Mouse (Mus musculus) forebrain, embryonic 14.5 days (tissue): ENCODE data around the gene Dok3. TPM values are rescaled to one million over a fixed set of nuclear protein-coding genes. Genes with fewer than 3 reads are reported as not detected.

Experiments used
- ATAC-seq: fragments of 200-750 bp; cut with Nextera tagmentation; 2 replicates; pipeline ENCODE4 v1.8.0; 2017; ENCODE audit warnings: mild to moderate bottlenecking, moderate library complexity
- DNase-seq: peaks from one replicate; pipeline ENCODE4 v3.0.0-alpha.2; 2015; ENCODE audit warnings: low spot score
- H3K27ac ChIP-seq: fragments of 300-500 bp; sonication (generic); 2 replicates; pipeline ENCODE4 v1.5.1; 2014; ENCODE audit warnings: low read depth, mild to moderate bottlenecking, control low read depth, low read length, moderate library complexity
- H3K27me3 ChIP-seq: fragments of 300-500 bp; sonication (generic); replicated peaks from 2 replicates; pipeline ENCODE4 v1.6.1; 2014; ENCODE audit warnings: low read length, control low read depth, mixed read lengths; ENCODE audit not compliant: control insufficient read depth, insufficient read depth
- H3K36me3 ChIP-seq: fragments of 300-500 bp; sonication (generic); 2 replicates; pipeline ENCODE4 v1.6.1; 2014; ENCODE audit warnings: low read length, control low read depth; ENCODE audit not compliant: control insufficient read depth, insufficient read depth
- H3K4me1 ChIP-seq: fragments of 300-500 bp; sonication (generic); 2 replicates; pipeline ENCODE4 v1.6.1; 2014; ENCODE audit warnings: antibody characterized with exemption, low read length, control low read depth; ENCODE audit not compliant: control insufficient read depth, insufficient read depth
- H3K4me2 ChIP-seq: fragments of 300-500 bp; sonication (generic); 2 replicates; pipeline ENCODE4 v1.6.1; 2014; ENCODE audit warnings: mild to moderate bottlenecking, control low read depth, low read length
- H3K4me3 ChIP-seq: fragments of 300-500 bp; sonication (generic); 2 replicates; pipeline ENCODE4 v1.5.1; 2014; ENCODE audit warnings: low read depth, low read length, control low read depth
- H3K9ac ChIP-seq: fragments of 300-500 bp; sonication (generic); 2 replicates; pipeline ENCODE4 v1.6.1; 2014; ENCODE audit warnings: mild to moderate bottlenecking, low read length, control low read depth, moderate library complexity
- H3K9me3 ChIP-seq: fragments of 300-500 bp; sonication (generic); replicated peaks from 2 replicates; pipeline ENCODE4 v1.6.1; 2016; ENCODE audit warnings: low read length, control low read depth, mixed read lengths; ENCODE audit not compliant: control insufficient read depth
- WGBS: fragments of 180-500 bp; shearing (Covaris S2); extraction: QIAGEN DNeasy Blood & Tissue Kit; methylation state at CpG from one replicate; pipeline ENCODE4 v1.1.7; 2014; 5-methylcytosine and 5-hydroxymethylcytosine counted together
- polyA plus RNA-seq: library from polyadenylated mRNA; unstranded; fragments of >200 nt; fragmentation: Nextera tagmentation; extraction: Ambion mirVana; gene quantifications from 2 replicates; pipeline ENCODE4 v1.2.1, GENCODE M21; 2014

The Dok3 gene
- polyA plus RNA-seq, 1 experiment from 2014 or later: 1.4 TPM

GRCm38 (mm10) chr13:55494257-55494656 is 34.8 kb downstream of the Dok3 start:
- 36% methylated on average over 2 of the region's 2 CpGs for WGBS
- H3K4me1 ChIP-seq: peaks cover 25% of the 10 kb centered on the region
- no peak overlapping the region for H3K4me3 ChIP-seq
- peak; percentile 18; the same call in 1 of the 2 replicates for ATAC-seq
- DNase-seq: no peak
- no peak overlapping the region; the same call in 1 of the 2 replicates for H3K9ac ChIP-seq
- H3K27me3 ChIP-seq: no peaks in the 10 kb centered on the region
- no peak overlapping the region for H3K4me2 ChIP-seq
- H3K36me3 ChIP-seq: peaks cover 9% of the 10 kb centered on the region; the same call in 1 of the 2 replicates
- H3K27ac ChIP-seq: no peak overlapping the region
- no peaks in the 10 kb centered on the region for H3K9me3 ChIP-seq

DNA sequence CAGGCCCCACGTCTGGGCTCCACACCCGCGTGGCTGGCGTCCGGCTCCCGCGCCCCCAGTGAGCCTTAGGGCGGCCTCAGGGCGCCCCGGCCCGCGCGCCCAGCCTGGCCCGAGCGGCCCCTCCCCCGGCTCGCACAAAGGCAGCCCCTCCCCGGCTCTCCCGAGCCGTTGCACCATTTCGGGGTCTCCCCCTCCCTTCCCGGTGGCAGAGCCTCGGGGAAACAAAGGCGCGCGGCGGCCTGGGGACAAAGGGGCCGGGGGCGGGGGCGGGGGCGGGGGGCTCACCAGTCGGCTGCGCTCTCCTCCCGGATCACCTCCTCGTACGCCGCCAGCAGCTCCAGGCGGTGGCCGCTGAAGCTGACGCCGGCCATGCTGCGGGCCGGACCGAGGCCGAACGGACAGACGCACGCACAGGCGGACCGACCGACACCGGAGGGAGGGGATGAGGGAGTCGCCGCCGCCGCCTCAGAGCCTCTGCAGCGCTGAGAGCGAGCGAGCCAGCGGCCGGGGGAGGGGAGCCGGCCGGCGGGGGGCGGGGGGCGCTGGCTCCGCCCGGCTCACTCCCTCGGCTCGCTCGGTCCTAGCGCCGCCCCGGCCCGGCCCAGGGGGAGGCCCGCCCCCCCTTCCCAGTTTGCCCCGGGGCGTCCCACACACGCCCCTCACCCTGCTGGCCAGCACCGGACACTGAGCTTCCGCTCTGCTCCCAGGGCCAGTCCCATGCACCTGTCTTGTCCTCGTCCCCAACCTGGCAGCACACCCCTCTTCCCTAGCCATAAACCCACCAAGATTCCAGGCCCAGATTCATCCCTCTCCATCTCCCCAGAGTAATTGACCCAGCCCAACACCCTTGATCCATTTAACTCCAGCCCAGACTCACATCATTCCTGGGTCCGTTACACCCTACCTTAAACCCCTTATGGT is 41.3 kb downstream of the Dok3 start, which contains the start of gene Dbn1:
Gene Dbn1, minus strand, starts transcription at position 534 of the 921 bp plus-strand sequence.
- ATAC-seq (peak; percentile 83), DNase-seq (peak; percentile 83)
- Histone ChIP-seq H3K4me3 (peak within 1 kb of the TSS; percentile 99), H3K4me2 (peak within 1 kb of the TSS; percentile 99), H3K9ac (peak within 1 kb of the TSS; percentile 100), H3K27me3 (no peaks in the 10 kb centered on the region), H3K9me3 (no peaks in the 10 kb centered on the region), H3K27ac (peak within 1 kb of the TSS; percentile 100), H3K36me3 (peaks cover 13% of the 10 kb centered on the region), H3K4me1 (peaks cover 38% of the 10 kb centered on the region)
- under 1% methylated on average over 48 of the region's 83 CpGs for WGBS

- DNase-seq (peak; percentile 68), ATAC-seq (peak; percentile 40)
- Histone ChIP-seq H3K9me3 (no peaks in the 10 kb centered on the region), H3K4me2 (peak overlapping the region; percentile 99), H3K36me3 (peaks cover 21% of the 10 kb centered on the region), H3K27me3 (no peaks in the 10 kb centered on the region), H3K4me3 (peak overlapping the region; percentile 99), H3K4me1 (peaks cover 38% of the 10 kb centered on the region), H3K27ac (peak overlapping the region; percentile 100), H3K9ac (peak overlapping the region; percentile 100)
- WGBS: under 1% methylated on average over 19 of the region's 29 CpGs
Measured at GRCm38 (mm10) chr13:55486916-55487577, 42.0 kb downstream of the Dok3 start.

GRCm38 (mm10) chr13:55486029-55486794 is 42.9 kb downstream of the Dok3 start:
- Histone ChIP-seq H3K36me3 (peaks cover 30% of the 10 kb centered on the region), H3K4me2 (peak overlapping the region; percentile 99), H3K9ac (peak overlapping the region; percentile 100), H3K4me3 (peak overlapping the region; percentile 99), H3K27me3 (no peaks in the 10 kb centered on the region), H3K27ac (peak overlapping the region; percentile 100), H3K9me3 (no peaks in the 10 kb centered on the region), H3K4me1 (peaks cover 38% of the 10 kb centered on the region)
- no peak for ATAC-seq
- DNase-seq: peak; percentile 55
- WGBS: 27% methylated on average over 14 of the region's 14 CpGs

GRCm38 (mm10) chr13:55484520-55485088 is 44.5 kb downstream of the Dok3 start:
- Histone ChIP-seq H3K27ac (peak overlapping the region; percentile 100), H3K4me1 (peaks cover 38% of the 10 kb centered on the region), H3K9me3 (no peaks in the 10 kb centered on the region), H3K9ac (peak overlapping the region; percentile 100), H3K27me3 (no peaks in the 10 kb centered on the region), H3K36me3 (peaks cover 46% of the 10 kb centered on the region), H3K4me3 (peak overlapping the region; percentile 99), H3K4me2 (peak overlapping the region; percentile 99)
- ATAC-seq: no peak
- DNase-seq: peak; percentile 52
- 13% methylated on average over 7 of the region's 7 CpGs for WGBS

DNA sequence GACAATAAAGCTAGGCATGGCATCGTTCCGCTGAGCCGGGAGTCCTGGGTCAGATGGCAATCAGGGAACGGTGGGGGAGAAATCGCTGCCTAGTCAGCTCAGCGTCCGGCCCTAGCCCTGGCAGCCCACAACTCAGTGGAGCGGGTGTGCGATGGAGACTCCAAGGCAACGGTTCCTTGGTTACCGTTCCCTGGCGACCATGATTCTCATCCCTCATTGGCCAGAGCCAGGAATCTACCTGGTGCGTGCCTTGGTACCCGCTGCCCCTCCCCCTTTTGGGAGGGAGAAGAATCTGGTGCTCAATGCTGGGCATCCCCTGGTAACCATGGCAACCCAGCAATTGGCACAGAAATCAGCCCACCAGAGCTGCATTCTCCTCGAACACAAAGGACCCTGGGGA is 45.5 kb downstream of the Dok3 start:
- H3K4me2 ChIP-seq: peak overlapping the region; percentile 99
- H3K36me3 ChIP-seq: peaks cover 56% of the 10 kb centered on the region
- H3K27me3 ChIP-seq: no peaks in the 10 kb centered on the region
- ATAC-seq (peak; percentile 83), DNase-seq (peak; percentile 98)
- no peaks in the 10 kb centered on the region for H3K9me3 ChIP-seq
- peaks cover 37% of the 10 kb centered on the region for H3K4me1 ChIP-seq
- H3K27ac ChIP-seq: peak overlapping the region; percentile 100
- H3K9ac ChIP-seq: peak overlapping the region; percentile 100
- H3K4me3 ChIP-seq: peak overlapping the region; percentile 99
- under 1% methylated on average over 15 of the region's 15 CpGs for WGBS

DNA sequence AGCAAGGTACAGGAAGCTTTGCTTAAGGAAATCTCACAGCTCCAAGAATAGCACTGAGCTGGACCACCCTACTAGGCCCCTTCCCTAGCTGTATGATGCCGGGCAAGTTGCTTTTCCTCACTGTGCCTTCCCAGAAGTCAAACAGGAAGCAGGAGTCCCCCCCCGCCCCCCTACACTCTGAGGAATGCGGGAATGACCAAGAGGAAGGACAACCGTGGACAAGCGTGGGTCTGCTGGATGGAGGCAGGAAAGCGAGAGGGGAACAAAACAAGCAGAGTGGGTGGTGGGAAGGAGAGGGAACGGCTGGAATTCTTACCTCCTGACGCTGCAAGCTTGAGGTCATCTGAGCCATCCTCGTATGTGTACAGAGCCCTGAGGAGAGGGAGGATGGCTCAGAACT is 46.0 kb downstream of the Dok3 start:
- Histone ChIP-seq H3K9ac (peak overlapping the region; percentile 100), H3K9me3 (no peaks in the 10 kb centered on the region), H3K4me3 (peak overlapping the region; percentile 99), H3K27ac (peak overlapping the region; percentile 100), H3K4me1 (peaks cover 32% of the 10 kb centered on the region), H3K4me2 (peak overlapping the region; percentile 99), H3K27me3 (no peaks in the 10 kb centered on the region), H3K36me3 (peaks cover 61% of the 10 kb centered on the region)
- 54% methylated on average over 9 of the region's 9 CpGs for WGBS
- no peak for DNase-seq
- no peak for ATAC-seq

DNA sequence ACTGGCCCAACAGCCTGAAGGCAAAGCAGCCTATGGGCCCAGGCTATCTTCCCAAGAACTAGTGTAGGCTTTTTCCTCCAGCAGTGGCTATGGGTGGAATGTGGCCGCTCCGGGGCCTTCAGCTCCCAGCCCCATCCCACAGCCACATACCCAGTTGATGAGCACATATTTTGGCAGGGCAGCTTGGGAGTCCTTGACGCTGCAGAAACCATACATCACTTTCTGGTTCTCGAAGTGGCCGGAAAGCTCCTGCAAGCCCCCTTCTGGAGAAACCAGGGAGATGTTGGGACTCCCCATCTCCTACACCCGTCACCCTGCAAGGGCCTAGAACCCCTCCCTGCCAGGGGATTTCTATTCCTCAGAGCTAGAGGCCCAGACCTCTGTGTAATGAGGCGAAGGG is 46.6 kb downstream of the Dok3 start:
- WGBS: 84% methylated on average over 6 of the region's 7 CpGs
- Histone ChIP-seq H3K4me1 (peaks cover 31% of the 10 kb centered on the region), H3K27ac (no peak overlapping the region), H3K36me3 (peaks cover 66% of the 10 kb centered on the region), H3K27me3 (no peaks in the 10 kb centered on the region), H3K4me3 (peak overlapping the region; percentile 99; the same call in 1 of the 2 replicates), H3K9ac (0 out of 2 replicates have a peak overlapping the region, but pooled peaks have one; percentile 100), H3K4me2 (peak overlapping the region; percentile 99; the same call in 1 of the 2 replicates), H3K9me3 (no peaks in the 10 kb centered on the region)
- ATAC-seq (no peak), DNase-seq (no peak)
